Mouse (Mus musculus) spleen, embryonic (tissue): ENCODE results near the gene Sh3bp4.

Source experiments
- CTCF ChIA-PET: fragments of 350-600 bp; sonication (Branson Sonifier 250); formaldehyde crosslinking; loops from one replicate; lab custom pipeline; 2022; lab: Charles Lee

Sh3bp4 gene

DNA sequence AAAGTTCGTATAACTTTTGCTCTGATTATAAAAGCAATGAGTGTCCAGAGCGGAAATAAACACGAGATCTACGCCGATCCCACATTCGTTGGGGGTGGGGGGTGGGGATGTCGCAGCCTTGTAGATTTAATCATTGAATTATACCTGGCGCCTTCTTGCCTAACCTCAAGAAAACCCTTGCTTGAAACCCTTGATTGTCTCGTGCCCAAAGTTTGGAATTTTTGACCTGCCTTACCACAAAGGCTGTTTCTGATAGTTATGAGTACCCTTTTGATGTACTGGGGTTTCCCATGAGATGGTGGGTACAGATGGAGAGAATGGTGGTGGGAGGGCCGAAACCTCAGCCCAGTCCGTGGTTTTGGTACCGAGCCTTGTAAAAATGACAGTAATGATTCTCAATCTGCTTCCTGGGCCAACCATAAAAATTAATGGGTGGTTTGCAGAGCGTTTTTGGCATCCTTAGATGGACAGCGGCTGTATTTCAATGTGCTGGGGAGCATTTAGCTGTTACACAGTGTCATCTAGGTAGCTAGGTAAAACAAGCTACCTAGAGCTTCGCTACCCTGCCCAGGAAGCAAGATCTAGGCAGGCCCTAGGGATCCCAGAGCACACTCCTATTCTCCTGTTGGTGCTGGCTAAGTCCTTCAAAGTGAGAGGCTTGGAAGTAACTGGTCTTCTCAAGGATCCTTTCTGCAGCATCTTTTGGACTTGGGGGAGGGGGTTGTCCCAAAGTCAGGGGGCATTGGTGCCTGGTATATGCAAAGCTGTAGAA, 1.3 kb downstream of the Sh3bp4 start:
- CTCF ChIA-PET: no interaction called here

DNA sequence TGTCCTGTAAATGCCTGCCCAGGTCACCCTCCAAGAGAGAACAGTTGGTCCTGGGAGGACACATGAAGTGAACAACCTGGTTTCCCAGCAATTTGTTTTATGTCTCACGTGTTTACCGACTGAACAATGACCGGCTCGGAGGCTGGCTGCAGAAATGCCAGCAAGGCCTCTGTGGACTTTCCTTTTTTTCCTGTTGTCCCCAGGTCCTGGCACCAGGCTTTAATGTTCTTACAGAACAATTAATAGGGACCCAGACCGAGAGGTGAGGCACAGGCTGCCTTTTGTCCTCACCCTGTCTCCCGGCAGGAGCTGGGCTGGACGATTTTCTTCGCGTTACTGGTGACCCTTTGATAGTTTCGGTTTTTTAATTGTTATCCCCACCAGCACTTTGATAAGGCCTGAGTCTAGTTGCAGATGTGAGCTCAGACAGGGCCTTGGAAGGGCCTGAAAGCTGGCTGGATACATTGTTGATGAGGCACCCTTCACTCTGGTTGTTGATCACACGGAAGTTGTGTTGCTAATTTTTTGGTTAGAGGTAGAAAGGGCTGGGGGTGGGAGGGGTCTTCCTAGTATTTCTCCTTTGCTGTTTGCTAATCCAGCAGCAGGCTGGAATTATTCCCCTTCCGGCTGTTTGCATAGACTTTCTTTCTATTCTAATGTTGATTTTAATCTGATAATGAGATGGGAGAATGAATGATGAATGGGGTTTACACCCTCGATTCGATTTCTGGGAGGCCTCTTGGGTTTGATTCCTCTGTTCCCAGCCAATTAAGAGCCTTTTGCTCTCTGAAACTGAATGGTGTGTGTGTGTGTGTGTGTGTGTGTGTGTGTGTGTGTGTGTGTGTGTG, 2.2 kb downstream of the Sh3bp4 start:
- CTCF ChIA-PET: no interaction called here

DNA sequence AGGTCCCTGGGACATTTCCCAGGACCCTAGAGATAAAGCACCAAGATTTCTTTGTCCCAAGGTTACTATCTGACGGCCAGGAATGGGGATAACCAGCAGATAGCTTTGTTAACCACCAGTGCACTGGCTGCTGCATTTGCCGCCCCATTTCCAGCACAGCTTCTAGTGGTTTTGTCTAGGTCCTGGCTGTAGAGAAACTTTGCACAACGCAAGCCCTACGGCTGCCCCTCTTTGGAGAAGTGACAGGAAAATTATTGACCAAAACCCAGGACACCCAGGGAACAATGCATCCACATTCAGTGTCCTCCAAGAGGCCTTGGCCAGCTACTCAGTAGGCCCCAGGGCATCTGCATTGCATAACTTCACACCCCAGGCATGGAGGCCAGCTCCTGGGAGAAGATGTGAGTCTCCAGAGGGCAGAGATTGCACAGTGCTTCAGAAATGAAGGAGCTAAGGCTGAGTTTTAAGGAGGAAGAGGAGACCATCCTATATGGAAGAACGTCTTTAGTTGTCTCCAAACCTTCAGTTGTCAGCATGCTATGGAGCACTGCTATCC, 3.2 kb downstream of the Sh3bp4 start:
- CTCF ChIA-PET: no interaction called here

DNA sequence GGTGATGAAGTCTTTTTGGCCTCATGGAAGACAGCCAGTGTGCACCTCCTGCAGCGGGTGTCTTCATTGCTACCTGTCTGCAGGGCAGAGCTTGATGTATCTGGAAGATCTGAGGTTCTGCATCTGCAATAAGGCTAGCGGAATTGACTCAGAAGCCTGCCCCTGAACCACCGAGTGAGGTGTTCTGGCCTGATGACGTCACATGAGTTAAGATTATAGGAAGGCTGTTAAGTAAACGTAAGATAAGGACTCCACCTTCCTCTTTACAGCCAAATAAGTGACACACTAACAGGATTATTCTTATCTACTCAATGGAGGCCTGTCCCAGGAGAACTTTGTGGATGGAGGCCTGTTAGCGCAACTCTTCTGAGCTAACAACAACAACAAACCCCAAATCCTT, 4.5 kb downstream of the Sh3bp4 start:
- CTCF ChIA-PET: no interaction called here

DNA sequence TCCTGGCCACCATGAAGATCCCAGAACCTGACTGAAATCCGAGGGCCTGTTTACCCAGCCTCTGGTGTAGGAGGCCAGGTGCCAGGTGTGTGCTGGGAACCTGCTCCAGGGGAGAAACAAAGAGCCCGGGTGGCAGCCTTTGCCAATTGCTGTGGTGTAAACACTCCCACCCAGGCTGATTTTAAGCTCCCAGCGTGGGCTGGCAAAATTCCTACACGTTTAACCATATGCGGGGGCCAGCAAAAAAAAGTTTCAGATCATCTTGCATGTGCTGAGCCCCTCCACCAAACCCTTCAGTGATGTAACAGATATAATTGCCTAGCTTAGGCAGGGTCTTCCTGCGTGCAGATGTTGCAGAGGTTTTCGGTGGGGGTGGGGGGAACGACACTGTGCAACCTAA, 4.9 kb downstream of the Sh3bp4 start:
- CTCF ChIA-PET: no interaction called here

DNA sequence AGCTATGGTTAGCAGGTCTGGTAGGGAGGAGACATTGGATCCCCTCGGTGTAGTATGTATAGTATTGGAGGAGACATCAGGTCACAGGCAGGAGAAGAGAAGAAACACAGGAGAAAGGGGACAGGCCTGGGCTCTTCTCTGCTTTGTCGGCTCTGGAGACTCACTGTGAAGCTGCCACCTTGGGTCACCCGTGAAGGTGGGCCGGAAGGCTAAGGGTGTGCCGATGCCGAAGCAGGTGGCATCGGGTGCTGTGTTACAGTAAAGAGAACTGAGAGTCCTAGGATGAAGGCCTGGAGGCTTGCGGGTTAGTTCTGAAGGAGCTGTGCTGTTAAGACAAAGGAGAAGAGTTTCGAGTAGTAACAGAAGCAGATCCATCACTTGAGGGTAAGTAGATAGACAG, 6.6 kb downstream of the Sh3bp4 start:
- CTCF ChIA-PET: no interaction called here

DNA sequence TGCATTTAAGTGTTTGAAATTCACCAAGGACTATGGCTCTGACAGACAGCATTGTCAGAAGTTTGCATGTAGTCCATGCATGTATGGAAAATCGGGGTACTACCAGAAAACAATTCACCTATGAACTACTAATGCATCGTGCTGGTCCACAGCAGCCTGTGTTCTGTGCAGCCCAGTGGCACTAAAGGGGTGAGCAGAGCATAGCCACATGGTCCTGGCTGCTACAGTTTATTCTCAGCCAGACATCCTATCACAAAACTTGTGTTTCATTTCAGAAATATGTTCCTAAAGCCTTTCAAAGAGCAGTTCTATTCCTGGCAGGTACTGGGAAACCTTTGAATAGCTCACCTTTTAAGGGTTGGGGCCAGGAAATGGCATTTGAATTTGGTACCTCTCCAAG, 8.0 kb downstream of the Sh3bp4 start:
- CTCF ChIA-PET: no interaction called here

DNA sequence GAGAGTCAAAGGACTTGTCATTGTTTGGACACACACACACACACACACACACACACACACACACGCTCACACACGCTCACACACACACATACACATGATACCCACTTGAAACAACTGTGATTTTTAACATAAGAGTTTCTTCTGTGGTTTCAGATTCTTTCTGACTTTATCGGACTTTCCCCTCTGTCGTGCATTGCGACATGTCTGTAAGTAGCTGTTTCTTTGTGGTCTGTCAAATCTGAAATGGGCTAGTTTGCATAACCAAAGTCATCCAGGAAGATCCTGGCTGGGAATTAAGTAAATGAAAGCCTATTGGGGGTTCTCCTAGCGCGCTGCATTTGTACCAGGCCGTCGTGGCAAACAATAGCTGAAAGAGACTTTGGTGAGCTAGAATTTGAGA, 8.5 kb downstream of the Sh3bp4 start:
- CTCF ChIA-PET: no interaction called here

DNA sequence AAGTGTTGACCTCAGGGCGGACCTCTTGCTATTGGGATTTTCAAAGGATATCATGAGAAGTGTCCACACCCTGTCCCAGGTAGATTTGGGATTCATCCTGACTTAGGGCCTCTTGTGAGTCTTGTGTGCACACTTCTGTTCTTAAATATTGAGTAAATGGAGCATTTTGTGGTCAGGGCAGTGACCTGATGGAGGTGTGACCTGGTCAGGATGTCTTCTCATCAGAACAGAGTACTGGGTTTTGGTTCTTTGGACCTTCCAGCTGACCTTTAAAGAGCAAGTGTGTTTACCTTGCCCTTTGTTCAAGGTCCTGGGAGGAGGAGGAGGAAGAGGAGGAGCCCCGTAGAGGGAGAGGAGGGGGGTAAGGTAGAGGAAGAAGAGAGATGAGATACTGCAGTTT, 9.0 kb downstream of the Sh3bp4 start:
- CTCF ChIA-PET: interaction anchor here (0.7 kb wide), 1 partner anchor 1424 kb away, joined by 10 read pairs; no protein-coding TSS in a partner anchor

DNA sequence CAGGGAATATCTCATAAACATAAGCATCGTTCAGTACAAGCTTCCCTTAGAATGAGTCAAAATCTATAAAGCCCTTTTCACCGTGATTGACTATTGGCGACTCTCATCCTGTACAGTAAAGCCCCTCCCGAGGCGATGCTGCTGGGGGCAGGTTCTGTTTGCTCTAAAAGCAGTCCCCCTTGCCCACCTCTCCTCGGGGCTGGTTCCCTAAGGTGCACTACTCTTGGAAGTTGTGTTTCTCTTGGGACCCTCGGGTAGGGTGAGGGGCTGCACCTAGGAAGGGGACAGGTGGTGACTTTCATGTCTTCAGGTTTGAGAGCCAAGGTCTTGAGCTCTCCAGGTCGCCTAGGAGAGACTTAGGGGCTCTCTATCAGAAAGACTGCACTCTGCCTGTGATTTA, 10.2 kb downstream of the Sh3bp4 start:
- CTCF ChIA-PET: no interaction called here

DNA sequence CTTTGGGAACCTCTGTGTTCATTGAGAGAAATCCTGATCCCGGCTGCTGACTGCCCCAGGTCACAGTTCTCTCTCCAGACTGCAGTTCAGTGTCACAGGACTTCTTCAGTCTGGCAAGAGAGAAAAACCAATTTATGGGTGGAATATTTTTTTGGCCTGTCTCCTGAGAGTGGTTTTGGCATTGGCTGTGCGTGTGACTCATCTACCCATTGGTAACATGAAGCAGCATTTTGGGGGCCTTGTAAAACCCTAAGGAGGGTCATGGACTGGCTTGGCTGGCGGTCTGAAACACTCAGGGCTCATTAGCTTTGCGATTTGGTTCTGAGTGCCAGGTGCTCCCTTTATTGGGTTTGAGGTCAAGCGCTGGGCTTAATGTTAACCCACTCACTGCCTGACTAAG, 10.6 kb downstream of the Sh3bp4 start:
- CTCF ChIA-PET: no interaction called here

DNA sequence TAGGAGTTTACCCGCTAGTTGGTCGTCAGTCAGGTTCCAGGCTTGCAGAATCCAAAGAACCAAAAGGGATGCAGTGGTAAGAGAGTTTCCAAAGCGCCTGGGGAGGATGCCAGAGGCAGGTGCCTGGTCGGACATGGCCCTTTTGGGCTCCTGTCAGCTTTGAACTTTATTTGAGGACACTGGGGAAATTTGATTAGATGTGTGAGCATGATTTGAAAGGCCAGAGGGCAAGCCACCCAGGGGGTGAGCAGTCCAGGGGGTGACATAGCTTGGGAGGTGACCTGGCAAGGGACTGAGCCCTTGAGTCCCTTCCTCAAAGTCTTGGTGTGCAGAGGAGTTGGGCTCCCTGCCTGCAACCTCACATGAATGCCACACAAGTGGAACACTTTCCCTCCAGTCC, 11.2 kb downstream of the Sh3bp4 start:
- CTCF ChIA-PET: no interaction called here

DNA sequence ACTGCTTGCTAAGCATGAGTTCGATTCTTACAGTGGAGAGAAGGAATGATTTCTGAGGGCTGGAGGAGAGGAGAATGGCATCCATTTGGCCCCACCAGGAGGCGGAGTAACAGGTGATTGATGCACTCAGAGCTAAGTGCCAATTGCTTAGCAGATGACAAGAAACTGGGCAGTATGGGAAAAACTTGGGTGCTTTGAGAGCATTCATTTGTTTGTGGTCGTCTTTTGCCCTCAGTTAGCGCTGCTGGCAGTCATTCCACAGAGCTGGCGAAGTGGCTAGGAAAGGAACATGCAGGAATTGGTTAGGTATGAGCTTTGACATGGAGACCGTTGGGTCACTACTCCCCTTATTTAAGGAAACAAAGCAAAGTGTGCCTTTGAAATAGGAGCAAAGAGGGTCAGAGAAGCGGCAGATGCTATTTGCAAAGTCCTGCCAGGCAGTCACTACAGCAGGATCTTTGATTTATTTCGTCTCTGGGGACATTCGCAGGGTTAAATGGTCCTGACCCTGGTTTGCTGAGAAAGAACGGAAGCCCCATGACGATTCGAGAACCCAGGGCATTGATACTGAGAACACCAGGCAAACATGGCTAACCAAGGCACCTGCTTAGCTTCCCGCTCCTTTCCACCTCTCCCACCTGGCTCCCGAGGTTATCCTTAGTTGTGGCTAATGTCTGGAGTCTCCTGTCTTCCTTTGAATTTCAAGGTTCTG, 12.1 kb downstream of the Sh3bp4 start:
- CTCF ChIA-PET: no interaction called here

DNA sequence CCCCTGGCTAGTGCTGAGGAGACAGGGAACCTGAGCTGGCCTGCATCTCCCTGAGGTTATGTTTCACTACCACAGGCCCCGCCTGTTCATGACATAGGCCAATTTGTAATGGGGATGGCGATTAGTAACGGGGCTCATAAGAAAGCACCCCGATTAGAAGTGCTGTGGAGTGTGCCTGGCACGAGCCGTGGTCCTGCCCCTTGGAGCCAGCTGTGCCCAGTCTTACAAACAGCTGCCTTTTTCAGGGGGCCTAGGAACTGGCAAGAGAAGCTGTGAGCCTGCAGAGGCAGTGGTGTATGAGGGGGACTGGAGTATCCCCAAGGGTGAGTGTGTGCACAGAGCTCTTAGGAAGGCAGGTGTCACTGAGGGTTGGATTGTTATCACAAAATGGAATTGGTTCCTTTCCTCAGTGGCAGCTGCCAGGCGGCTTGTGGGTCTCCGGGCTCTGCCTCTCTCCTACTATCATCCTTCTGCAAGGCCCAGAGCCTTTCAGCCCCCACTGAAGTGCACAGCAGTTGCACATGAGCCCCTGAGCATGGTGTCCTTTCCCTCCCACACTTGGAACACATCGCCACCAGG, 16.4 kb downstream of the Sh3bp4 start:
- CTCF ChIA-PET: no interaction called here

DNA sequence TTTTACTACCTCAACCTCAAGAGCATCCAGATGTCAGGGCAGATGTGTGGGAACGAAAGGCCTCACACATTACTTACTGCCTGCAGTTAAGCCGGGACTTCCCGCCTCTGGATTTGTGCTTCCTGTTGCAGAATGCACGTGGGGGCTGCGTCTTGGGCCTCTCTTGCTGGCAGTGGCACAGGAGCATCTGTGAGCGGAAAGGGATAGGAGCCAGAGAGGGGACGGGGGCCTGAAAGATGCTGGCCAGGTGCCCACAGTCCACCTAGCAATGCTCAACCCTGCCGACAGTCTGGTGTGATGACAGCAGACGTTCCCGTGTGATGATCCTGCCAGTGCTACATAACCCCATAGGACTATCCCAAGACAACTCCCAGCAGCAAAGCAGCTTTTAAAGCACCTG, 17.9 kb downstream of the Sh3bp4 start:
- CTCF ChIA-PET: no interaction called here

DNA sequence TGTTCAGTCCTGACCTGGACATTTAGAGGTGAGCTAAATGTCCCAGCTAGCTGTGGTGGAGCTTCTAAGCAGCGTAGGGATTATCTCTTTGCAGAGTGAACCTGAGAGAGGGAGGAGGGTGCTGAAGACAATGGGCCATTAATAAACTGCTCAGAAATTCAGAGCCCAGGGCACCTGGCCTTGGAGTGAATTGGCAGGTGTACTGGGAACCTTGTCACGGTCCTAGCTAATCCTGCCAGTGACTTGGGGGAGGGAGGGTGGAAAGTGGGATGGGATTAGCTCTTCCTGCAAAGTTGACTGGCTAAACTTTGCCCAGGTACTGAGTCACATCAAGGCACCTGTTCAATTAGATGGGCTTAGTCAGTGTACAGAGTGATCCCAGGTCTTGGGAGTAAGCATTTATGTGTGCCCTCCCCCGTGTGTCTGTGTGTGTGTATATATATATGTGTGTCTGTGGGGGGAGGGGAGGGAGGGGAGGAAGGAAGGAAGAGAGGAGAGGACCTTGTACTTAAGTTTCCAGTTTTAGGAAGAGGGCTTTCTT, 18.6 kb downstream of the Sh3bp4 start:
- CTCF ChIA-PET: no interaction called here

DNA sequence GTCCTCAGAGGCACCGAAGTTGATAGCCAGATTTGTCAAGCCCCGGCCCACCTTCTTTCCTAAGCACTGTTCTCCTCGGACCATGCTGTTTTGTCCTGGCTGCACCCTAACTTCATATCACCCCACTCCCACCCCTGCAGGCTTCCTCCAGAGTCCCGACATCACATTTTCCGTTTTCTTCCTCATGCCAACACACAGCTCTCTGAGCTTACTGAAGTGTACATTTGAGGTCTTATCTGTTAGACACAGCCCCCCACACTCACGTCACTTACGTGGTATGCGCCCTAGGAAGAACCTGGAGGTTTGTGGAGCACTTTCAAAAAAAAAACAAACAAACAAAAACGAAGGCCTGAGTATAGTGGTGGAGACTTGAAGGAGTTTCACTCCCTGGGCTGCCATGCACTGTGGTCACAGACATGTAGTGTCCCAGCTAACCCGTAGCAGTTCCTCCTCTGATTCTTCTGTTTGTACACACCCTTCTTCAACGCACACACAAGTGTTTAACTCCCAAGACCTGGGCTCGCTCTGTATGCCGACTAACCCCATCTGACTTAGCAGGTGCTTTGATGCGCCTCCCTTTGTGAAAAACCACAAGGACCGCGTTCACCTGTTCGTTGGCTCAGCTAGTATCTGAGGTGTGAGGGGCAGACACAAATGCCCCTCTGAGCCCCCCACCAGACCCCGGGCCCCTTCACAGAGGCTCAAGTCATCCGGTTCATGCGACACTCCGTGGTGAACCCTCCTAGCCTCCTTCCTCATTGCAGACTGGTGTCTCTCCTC, 19.8 kb downstream of the Sh3bp4 start:
- CTCF ChIA-PET: no interaction called here

DNA sequence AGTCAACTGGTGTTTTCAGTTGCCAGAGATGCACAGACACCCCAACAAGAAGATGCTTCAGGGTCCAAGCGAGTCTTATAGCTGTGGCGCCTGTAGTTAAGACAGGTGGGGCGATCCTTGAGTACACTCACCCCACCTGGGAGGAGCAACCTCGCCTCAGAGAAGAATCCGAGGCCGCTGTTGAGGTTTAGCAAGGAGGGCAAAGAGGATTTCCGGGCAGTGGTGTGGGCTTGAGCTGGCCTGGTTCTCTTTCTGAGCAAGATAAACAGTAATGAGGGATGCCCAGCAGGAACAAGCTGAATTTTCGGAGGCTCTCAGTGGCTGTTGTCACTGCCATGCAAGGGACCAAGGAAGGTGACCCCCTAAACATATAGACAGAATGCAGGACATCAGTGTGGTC, 20.5 kb downstream of the Sh3bp4 start:
- CTCF ChIA-PET: no interaction called here

DNA sequence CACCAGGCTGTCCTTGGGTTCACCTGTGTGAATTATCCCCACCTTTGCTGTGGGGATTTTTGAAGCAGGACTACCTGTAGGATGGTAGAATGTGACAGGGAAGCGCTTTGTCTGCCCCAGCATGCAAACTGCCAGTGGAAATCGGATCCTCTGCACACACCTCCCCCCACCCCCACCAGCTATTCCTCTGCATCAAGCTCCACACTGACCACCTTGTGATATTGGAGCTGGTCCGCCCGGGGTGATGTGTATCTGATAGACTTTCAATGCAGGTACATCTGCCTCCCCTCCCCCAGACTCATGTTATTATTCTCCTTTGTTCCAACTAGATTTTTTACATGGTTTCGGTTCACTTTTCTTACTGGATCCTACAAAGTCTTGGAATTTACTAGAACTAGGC, 21.8 kb downstream of the Sh3bp4 start:
- CTCF ChIA-PET: no interaction called here

DNA sequence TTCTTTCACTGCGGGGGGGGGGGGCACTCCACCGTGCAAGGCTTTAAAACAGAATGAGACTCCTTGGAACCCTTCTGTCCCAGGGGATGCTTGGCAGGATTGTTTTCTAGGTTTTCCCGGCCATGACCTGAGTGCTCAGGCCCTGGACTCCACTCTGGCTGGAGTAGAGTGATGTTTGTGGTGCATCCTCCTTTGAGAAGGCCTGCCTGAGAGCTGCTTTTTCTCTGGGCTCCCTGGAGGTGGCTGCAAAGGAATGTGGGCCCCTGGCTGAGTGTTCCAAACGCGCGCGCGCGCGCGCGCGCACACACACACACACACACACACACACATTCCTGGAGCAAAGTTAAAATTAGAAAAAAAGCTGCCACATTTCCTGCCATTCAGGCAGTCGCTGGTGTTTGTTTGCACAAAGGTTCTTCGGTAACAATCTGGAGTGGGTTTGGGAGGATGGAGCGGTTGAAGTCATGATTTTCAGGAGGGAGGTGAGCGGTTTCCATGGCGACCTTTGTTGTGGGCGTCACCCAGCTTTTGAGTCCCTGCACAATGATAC, 22.3 kb downstream of the Sh3bp4 start:
- CTCF ChIA-PET: no interaction called here
